Mouse (Mus musculus) stomach, postnatal 0 days (tissue): ENCODE measurements around the gene Poc1a.

ENCODE experiments used
- CTCF ChIP-seq: IDR thresholded peaks from 2 replicates; pipeline ENCODE4 v1.5.1; 2016; ENCODE audit warnings: antibody characterized with exemption, low read depth, mild to moderate bottlenecking, moderate library complexity
- EP300 ChIP-seq: optimal IDR thresholded peaks from 2 replicates; pipeline ENCODE3; 2016; ENCODE audit warnings: antibody characterized with exemption

- no peak for TF ChIP-seq CTCF
- TF ChIP-seq EP300 = no peak
These were observed 19.4 kb downstream of the Poc1a start for GRCm38 (mm10) chr9:106300176-106300803.
